Mouse (Mus musculus) megakaryocyte, embryonic 14.5 days (primary cell): ENCODE data around the gene Borcs6. TPM values are rescaled to one million over a fixed set of nuclear protein-coding genes. Genes with fewer than 3 reads are reported as not detected.
"Not testable (repeated sequence)": the region's sequence is repeated elsewhere in the genome, so short reads cannot be mapped to it uniquely, and the experiment has no call there.

Source experiments
- H3K27me3 ChIP-seq: replicated peaks from 2 replicates; pipeline ENCODE3; 2012; ENCODE audit warnings: inconsistent platforms
- H3K36me3 ChIP-seq: replicated peaks from 2 replicates; pipeline ENCODE3; 2012; ENCODE audit warnings: low read length, inconsistent platforms, mixed read lengths
- H3K4me1 ChIP-seq: 2 replicates; pipeline ENCODE4 v1.6.1; 2012; ENCODE audit warnings: inconsistent platforms
- H3K4me3 ChIP-seq: replicated peaks from 2 replicates; pipeline ENCODE3; 2012; ENCODE audit warnings: moderate library complexity, mild to moderate bottlenecking, inconsistent platforms
- H3K9me3 ChIP-seq: 2 replicates; pipeline ENCODE4 v1.6.1; 2012; ENCODE audit warnings: inconsistent platforms
- FLI1 ChIP-seq: IDR thresholded peaks from 2 replicates; pipeline ENCODE4 v1.6.1; 2012; ENCODE audit warnings: low read length, inconsistent platforms, mixed read lengths
- GATA1 ChIP-seq: IDR thresholded peaks from 3 replicates; pipeline ENCODE4 v1.6.1; 2012; ENCODE audit warnings: mixed read lengths, low read length, inconsistent platforms, borderline replicate concordance
- polyA plus RNA-seq: library from polyadenylated mRNA; stranded (reverse); fragments of >175 nt; gene quantifications from 2 replicates; pipeline ENCODE4 v1.2.3, GENCODE M21; 2012; ENCODE audit warnings: low replicate concordance; ENCODE audit not compliant: insufficient read depth

The Borcs6 gene
- polyA plus RNA-seq, 1 experiment, result 60.9 TPM

GRCm38 (mm10) chr11:69087082-69087481, 27.6 kb downstream of the Borcs6 start:
- TF ChIP-seq FLI1, result no peak
- peaks cover 31% of the 10 kb centered on the region for H3K36me3 ChIP-seq
- peaks cover 51% of the 10 kb centered on the region for H3K4me1 ChIP-seq
- H3K27me3 ChIP-seq, result peaks cover 4% of the 10 kb centered on the region
- H3K9me3 ChIP-seq, result peaks cover 4% of the 10 kb centered on the region; the same call in 1 of the 2 replicates
- H3K4me3 ChIP-seq, result no peak overlapping the region

- H3K9me3 ChIP-seq, result peaks cover 4% of the 10 kb centered on the region; the same call in 1 of the 2 replicates
- H3K27me3 ChIP-seq, result peaks cover 4% of the 10 kb centered on the region
- peaks cover 36% of the 10 kb centered on the region for H3K36me3 ChIP-seq
- no peak for TF ChIP-seq FLI1
- no peak for TF ChIP-seq GATA1
- peaks cover 56% of the 10 kb centered on the region for H3K4me1 ChIP-seq
- peak overlapping the region; percentile 99 for H3K4me3 ChIP-seq
These were observed 28.1 kb downstream of the Borcs6 start for GRCm38 (mm10) chr11:69087597-69087996.

GRCm38 (mm10) chr11:69088103-69088855, 28.8 kb downstream of the Borcs6 start, which contains the start of gene Vamp2:
Gene Vamp2, plus strand, starts transcription at chr11:69088490.
- peaks cover 63% of the 10 kb centered on the region for H3K4me1 ChIP-seq
- peaks cover 4% of the 10 kb centered on the region; the same call in 1 of the 2 replicates for H3K9me3 ChIP-seq
- TF ChIP-seq FLI1 (no peak), GATA1 (no peak)
- H3K4me3 ChIP-seq, result peak within 1 kb of the TSS; percentile 99
- H3K36me3 ChIP-seq, result peaks cover 40% of the 10 kb centered on the region
- peaks cover 4% of the 10 kb centered on the region for H3K27me3 ChIP-seq

GRCm38 (mm10) chr11:69088856-69089615, 29.5 kb downstream of the Borcs6 start:
- Histone ChIP-seq H3K4me3 (peak overlapping the region; percentile 99), H3K4me1 (peaks cover 70% of the 10 kb centered on the region), H3K9me3 (no peaks in the 10 kb centered on the region), H3K27me3 (no peaks in the 10 kb centered on the region), H3K36me3 (peaks cover 40% of the 10 kb centered on the region)
- no peak for TF ChIP-seq GATA1

GRCm38 (mm10) chr11:69089616-69090290, 30.2 kb downstream of the Borcs6 start:
- H3K4me3 ChIP-seq, result peak overlapping the region; percentile 99

GRCm38 (mm10) chr11:69090367-69090766, 30.9 kb downstream of the Borcs6 start:
- Histone ChIP-seq H3K4me3 (peak overlapping the region; percentile 99), H3K9me3 (no peaks in the 10 kb centered on the region), H3K4me1 (peaks cover 77% of the 10 kb centered on the region), H3K27me3 (no peaks in the 10 kb centered on the region), H3K36me3 (peaks cover 40% of the 10 kb centered on the region)
- TF ChIP-seq FLI1, result no peak

More at GRCm38 (mm10) chr11:69089616-69090290, 30.2 kb downstream of the Borcs6 start:
- Histone ChIP-seq H3K9me3 (no peaks in the 10 kb centered on the region), H3K36me3 (peaks cover 40% of the 10 kb centered on the region), H3K27me3 (no peaks in the 10 kb centered on the region), H3K4me1 (peaks cover 75% of the 10 kb centered on the region)
- TF ChIP-seq FLI1 (no peak), GATA1 (no peak)

- TF ChIP-seq FLI1, result no peak
- TF ChIP-seq GATA1, result no peak
- Histone ChIP-seq H3K36me3 (peaks cover 40% of the 10 kb centered on the region), H3K4me3 (peak overlapping the region; percentile 82), H3K27me3 (no peaks in the 10 kb centered on the region), H3K4me1 (peaks cover 84% of the 10 kb centered on the region), H3K9me3 (no peaks in the 10 kb centered on the region)
These were observed 32.3 kb downstream of the Borcs6 start for GRCm38 (mm10) chr11:69091566-69092385.

- H3K36me3 ChIP-seq, result peaks cover 40% of the 10 kb centered on the region
- peak overlapping the region; percentile 66 for H3K4me3 ChIP-seq
- H3K9me3 ChIP-seq, result no peaks in the 10 kb centered on the region
- H3K27me3 ChIP-seq, result no peaks in the 10 kb centered on the region
- no peak for TF ChIP-seq FLI1
- no peak for TF ChIP-seq GATA1
- H3K4me1 ChIP-seq, result peaks cover 84% of the 10 kb centered on the region
These were observed 32.9 kb downstream of the Borcs6 start for GRCm38 (mm10) chr11:69092386-69092751.

GRCm38 (mm10) chr11:69092871-69093270, 33.4 kb downstream of the Borcs6 start:
- no peak for TF ChIP-seq GATA1
- no peak for TF ChIP-seq FLI1
- Histone ChIP-seq H3K4me1 (peaks cover 84% of the 10 kb centered on the region), H3K4me3 (peak overlapping the region; percentile 66), H3K27me3 (no peaks in the 10 kb centered on the region), H3K36me3 (peaks cover 40% of the 10 kb centered on the region), H3K9me3 (no peaks in the 10 kb centered on the region)

GRCm38 (mm10) chr11:69093856-69094255, 34.3 kb downstream of the Borcs6 start:
- not testable (repeated sequence) for H3K4me3 ChIP-seq, H3K27me3 ChIP-seq, H3K9me3 ChIP-seq
- peaks cover 90% of the 10 kb centered on the region for H3K4me1 ChIP-seq
- H3K36me3 ChIP-seq, result peaks cover 40% of the 10 kb centered on the region
